Mouse (Mus musculus) heart, adult 2 months (tissue): ENCODE measurements around the gene Ndufab1. TPM values are rescaled to one million over a fixed set of nuclear protein-coding genes. Genes with fewer than 3 reads are reported as not detected.
"Not testable (repeated sequence)": the region's sequence is repeated elsewhere in the genome, so short reads cannot be mapped to it uniquely, and the experiment has no call there.

Source experiments
- DNase-seq, 2 experiments: peaks; one replicate each; pipeline ENCODE4 v3.0.0; 2021
- H3K27ac ChIP-seq: fragments of 200-600 bp; 2 replicates; pipeline ENCODE4 v1.8.1; 2022
- H3K27me3 ChIP-seq: fragments of 200-500 bp; 2 replicates; pipeline ENCODE4 v1.6.1; 2012; ENCODE audit warnings: mild to moderate bottlenecking, low read length, inconsistent platforms, mixed read lengths; ENCODE audit not compliant: control insufficient read depth, insufficient read depth
- H3K36me3 ChIP-seq: fragments of 200-500 bp; 2 replicates; pipeline ENCODE4 v1.6.1; 2012; ENCODE audit warnings: low read length, inconsistent platforms; ENCODE audit not compliant: control insufficient read depth, insufficient read depth
- H3K4me1 ChIP-seq: fragments of 200-500 bp; 2 replicates; pipeline ENCODE4 v1.6.1; 2011; ENCODE audit warnings: low read length; ENCODE audit not compliant: control insufficient read depth, insufficient read depth
- H3K4me3 ChIP-seq: fragments of 200-600 bp; 2 replicates; pipeline ENCODE4 v1.8.1; 2022
- H3K79me2 ChIP-seq: fragments of 200-500 bp; replicated peaks from 2 replicates; pipeline ENCODE4 v1.6.1; 2012; ENCODE audit warnings: mild to moderate bottlenecking, inconsistent platforms, low read length, moderate library complexity, mixed read lengths; ENCODE audit not compliant: control insufficient read depth, insufficient read depth
- H3K9ac ChIP-seq: fragments of 200-500 bp; 2 replicates; pipeline ENCODE4 v1.6.1; 2012; ENCODE audit warnings: low read depth, mild to moderate bottlenecking, control low read depth, inconsistent platforms, low read length, mixed read lengths
- CTCF ChIP-seq: fragments of 200-600 bp; IDR thresholded peaks from 2 replicates; pipeline ENCODE4 v1.8.1; 2022; ENCODE audit warnings: antibody characterized with exemption, mild to moderate bottlenecking, moderate library complexity
- EP300 ChIP-seq: fragments of 200-500 bp; IDR thresholded peaks from 2 replicates; pipeline ENCODE4 v1.6.1; 2011; ENCODE audit warnings: low read depth, low read length, control low read depth; ENCODE audit not compliant: insufficient read depth
- POLR2A ChIP-seq: fragments of 200-500 bp; IDR thresholded peaks from 2 replicates; pipeline ENCODE4 v1.6.1; 2011; ENCODE audit warnings: mild to moderate bottlenecking, low read depth, low read length, control low read depth; ENCODE audit not compliant: insufficient read depth
- WGBS: fragments of 180-500 bp; shearing (Covaris S2); methylation state at CpG from one replicate; pipeline ENCODE4 v1.1.7; 2018; 5-methylcytosine and 5-hydroxymethylcytosine counted together
- intact Hi-C: fragments of 180-260 bp; cut with DNase I; formaldehyde crosslinking; loops from one replicate; pipeline ENCODE4 v1.15.1; 2025
- polyA plus RNA-seq: library from polyadenylated mRNA; depleted of rRNA; stranded (reverse); fragments of >200 nt; gene quantifications from 2 replicates; pipeline ENCODE4 v1.2.3, GENCODE M21; 2012
- total RNA-seq, 2 experiments: library from RNA; stranded (reverse); gene quantifications; 2 replicates each; pipeline ENCODE4 v1.2.3; 2021

The Ndufab1 gene
- total and polyA plus RNA-seq, 3 experiments, result 847 to 1,742 (median 1,546) TPM

DNA sequence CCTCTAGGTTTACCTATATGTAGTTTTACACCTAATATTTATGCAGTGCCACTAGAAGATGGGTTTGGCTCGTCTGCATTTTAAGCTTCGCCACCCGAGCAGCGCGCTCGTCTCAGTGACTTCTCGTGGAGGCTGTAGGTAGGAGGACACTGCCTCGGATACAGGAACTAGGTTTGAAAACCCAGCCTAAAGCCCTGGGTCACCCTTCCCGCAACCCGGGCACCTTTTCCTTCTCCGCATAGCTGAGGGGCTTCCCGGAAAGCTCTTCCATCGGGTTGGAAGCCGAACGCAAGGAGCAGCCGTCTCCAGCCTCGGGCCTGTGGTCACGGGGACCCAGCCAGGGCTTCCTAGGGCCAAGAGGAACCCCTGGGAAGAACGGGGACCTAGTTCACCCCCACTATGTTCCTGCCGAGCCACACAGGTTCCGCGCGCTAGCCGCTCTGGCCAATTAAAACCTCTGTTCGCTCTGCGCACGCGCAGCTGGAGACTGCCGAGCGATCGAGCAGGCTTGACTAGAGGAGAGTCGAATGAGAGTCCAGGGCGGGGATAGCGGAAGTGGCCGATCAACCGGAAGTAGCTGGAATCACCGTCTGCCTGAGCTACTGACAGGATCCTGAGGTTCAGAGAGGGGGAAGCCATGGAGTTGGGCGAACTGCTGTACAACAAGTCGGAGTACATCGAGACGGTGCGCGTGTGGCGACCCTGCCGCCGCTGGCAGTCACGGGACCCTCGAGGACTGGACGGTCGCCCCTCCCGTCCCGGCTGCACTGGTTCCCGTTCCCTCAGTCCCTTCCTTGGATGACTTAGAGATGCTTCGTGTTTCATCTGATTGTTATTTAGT, 31.0 kb upstream of the Ndufab1 start, which contains the start of the genes Palb2 and Dctn5:
Gene Palb2, minus strand, starts transcription at position 489 of the 841 bp plus-strand sequence.
Gene Dctn5, plus strand, starts transcription at position 545 of the 841 bp plus-strand sequence.
- Histone ChIP-seq H3K4me3 (peak within 1 kb of the TSS; percentile 96), H3K27me3 (no peaks in the 10 kb centered on the region), H3K9ac (peak within 1 kb of the TSS; percentile 94), H3K4me1 (no peaks in the 10 kb centered on the region), H3K36me3 (peaks cover 12% of the 10 kb centered on the region; the same call in 1 of the 2 replicates), H3K79me2 (no peaks in the 10 kb centered on the region), H3K27ac (peak within 1 kb of the TSS; percentile 87)
- intact Hi-C loops, result loop anchor here (2.0 kb wide), 3 partner anchors 30 to 152 kb away; partner anchors contain the start of genes Cog7, Ears2 and Ubfd1
- peak; percentile 90 for TF ChIP-seq POLR2A
- no peak for TF ChIP-seq CTCF
- TF ChIP-seq EP300, result peak; percentile 74; the same call in 1 of the 2 replicates
- DNase-seq, result peak; percentile 98 to 100
- WGBS, result under 1% methylated on average over 54 of the region's 54 CpGs

DNA sequence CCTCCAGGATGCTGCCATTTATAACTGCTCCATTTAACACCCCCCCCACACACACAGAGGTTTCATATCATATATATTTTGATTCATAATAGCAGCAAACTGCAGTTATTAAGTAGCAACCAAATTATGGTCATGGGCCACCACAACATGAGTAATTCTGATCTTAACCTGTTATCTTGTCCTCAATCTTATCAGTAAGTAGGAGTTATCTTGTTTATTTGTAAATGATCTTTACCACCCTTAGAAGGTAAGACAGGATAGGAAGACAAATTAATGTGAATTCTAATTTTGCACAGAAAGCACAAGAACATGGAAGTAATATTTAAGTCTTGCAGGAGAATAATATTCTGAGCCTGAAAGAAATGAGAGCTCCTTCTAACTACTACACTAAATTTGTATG, 30.1 kb upstream of the Ndufab1 start:
- Histone ChIP-seq H3K27me3 (no peaks in the 10 kb centered on the region), H3K4me1 (no peaks in the 10 kb centered on the region), H3K9ac (no peak overlapping the region), H3K79me2 (no peaks in the 10 kb centered on the region), H3K36me3 (peaks cover 12% of the 10 kb centered on the region; the same call in 1 of the 2 replicates), H3K27ac (no peak overlapping the region), H3K4me3 (no peak overlapping the region)
- no peak for TF ChIP-seq POLR2A
- no peak for TF ChIP-seq EP300
- no peak for TF ChIP-seq CTCF
- DNase-seq, result no peak
- intact Hi-C loops, result loop anchor here (2.0 kb wide), 3 partner anchors 29 to 151 kb away; partner anchors contain the start of genes Cog7, Ears2 and Ubfd1

DNA sequence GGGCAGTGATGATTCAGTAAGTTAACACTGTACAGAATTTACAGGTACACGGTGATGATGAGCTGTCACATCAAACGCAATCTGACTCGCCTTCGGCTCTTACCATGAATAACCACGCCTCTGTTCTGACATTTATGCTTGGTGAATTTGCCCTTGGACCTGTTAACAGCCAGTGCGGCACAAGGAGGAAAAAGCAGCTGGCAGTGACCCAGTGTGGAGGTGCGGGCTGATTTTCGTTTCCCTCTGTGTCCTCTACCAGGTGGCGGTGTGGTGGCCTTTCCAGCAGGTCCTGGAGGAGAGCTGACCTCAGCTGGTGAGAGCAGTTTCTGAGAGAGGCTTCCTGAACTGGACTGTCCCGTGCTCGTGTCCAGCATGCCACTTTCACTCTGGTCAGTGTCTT, 25.3 kb upstream of the Ndufab1 start:
- H3K36me3 ChIP-seq, result no peaks in the 10 kb centered on the region
- WGBS, result 90% methylated on average over 11 of the region's 11 CpGs
- intact Hi-C loops, result no loop called here

DNA sequence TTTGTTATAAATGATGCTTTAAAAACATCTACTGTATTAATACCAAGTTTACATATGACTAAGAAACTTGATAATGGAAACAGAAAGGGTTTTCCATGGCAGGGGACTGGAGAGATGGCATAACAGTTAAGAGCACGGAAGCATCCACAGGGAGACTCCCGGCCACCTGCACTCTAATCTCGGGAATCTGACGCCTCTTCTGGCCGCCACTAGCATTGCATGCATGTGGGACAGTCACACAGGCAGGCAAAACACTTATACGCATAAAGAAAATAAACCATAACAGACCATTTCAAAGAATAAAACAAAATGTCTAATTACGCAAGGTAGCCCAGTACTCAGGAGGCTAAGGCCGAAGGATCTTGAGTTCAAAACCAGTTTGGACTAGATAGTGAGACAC, 23.9 kb upstream of the Ndufab1 start:
- Histone ChIP-seq H3K27ac (no peak overlapping the region), H3K79me2 (no peaks in the 10 kb centered on the region), H3K27me3 (no peaks in the 10 kb centered on the region), H3K4me3 (no peak overlapping the region), H3K9ac (no peak overlapping the region), H3K36me3 (no peaks in the 10 kb centered on the region), H3K4me1 (no peaks in the 10 kb centered on the region)
- no peak for DNase-seq
- intact Hi-C loops, result no loop called here
- WGBS, result 80% methylated on average over 8 of the region's 8 CpGs
- TF ChIP-seq POLR2A (no peak), EP300 (no peak), CTCF (no peak)

More for the DNA sequence above, 25.3 kb upstream of the Ndufab1 start:
- H3K79me2 ChIP-seq, result no peaks in the 10 kb centered on the region
- no peak for DNase-seq
- H3K9ac ChIP-seq, result no peak overlapping the region
- H3K4me1 ChIP-seq, result no peaks in the 10 kb centered on the region
- H3K27ac ChIP-seq, result no peak overlapping the region
- no peaks in the 10 kb centered on the region for H3K27me3 ChIP-seq
- H3K4me3 ChIP-seq, result no peak overlapping the region
- no peak for TF ChIP-seq EP300
- TF ChIP-seq POLR2A, result no peak
- no peak for TF ChIP-seq CTCF

DNA sequence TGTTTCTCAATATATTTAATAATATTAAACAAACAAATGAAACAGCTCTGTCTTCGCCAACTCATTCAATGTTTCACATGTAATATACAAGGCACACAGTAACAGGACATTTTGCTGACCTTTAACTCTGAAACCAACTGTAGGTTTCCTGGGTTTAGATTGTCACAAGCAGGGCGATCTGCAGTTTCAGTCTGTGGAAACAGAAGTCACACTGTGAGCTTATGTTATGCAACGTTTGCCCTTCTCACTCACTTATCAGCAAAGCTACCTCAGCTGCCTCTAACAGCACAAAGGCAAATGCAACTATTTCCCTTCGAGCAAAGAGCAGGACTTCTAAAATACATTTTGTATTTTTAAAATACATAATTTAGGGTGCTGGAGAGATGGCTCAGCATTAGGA, 21.8 kb upstream of the Ndufab1 start:
- H3K4me1 ChIP-seq, result no peaks in the 10 kb centered on the region
- no peak overlapping the region for H3K27ac ChIP-seq
- H3K9ac ChIP-seq, result no peak overlapping the region
- H3K79me2 ChIP-seq, result no peaks in the 10 kb centered on the region
- no peak for DNase-seq
- TF ChIP-seq POLR2A (no peak), EP300 (no peak), CTCF (no peak)
- no peaks in the 10 kb centered on the region for H3K36me3 ChIP-seq
- intact Hi-C loops, result no loop called here
- 77% methylated on average over 4 of the region's 4 CpGs for WGBS
- H3K4me3 ChIP-seq, result no peak overlapping the region
- no peaks in the 10 kb centered on the region for H3K27me3 ChIP-seq

DNA sequence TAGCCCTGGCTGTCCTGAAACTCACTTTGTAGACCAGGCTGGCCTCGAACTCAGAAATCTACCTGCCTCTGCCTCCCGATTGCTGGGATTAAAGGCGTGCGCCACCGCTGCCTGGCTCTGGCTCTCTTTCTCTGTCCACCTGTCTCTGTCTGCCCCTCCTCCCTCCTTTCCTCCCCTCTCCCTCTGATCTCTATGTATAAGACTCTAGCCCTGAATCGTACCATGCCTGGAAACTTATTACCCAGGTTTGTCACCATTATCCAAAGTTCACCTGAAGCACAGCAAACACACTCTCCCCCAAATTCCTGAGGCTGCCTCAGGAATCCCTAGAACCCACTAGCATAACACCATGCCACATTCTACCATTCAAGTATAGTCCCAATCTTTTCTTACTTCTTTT, 6.5 kb upstream of the Ndufab1 start:
- intact Hi-C loops, result no loop called here
- Histone ChIP-seq H3K4me3 (no peak overlapping the region), H3K79me2 (no peaks in the 10 kb centered on the region), H3K27me3 (no peaks in the 10 kb centered on the region), H3K36me3 (no peaks in the 10 kb centered on the region), H3K9ac (no peak overlapping the region), H3K4me1 (no peaks in the 10 kb centered on the region), H3K27ac (no peak overlapping the region)
- no peak for DNase-seq
- TF ChIP-seq CTCF (no peak), EP300 (no peak), POLR2A (no peak)
- 93% methylated on average over 6 of the region's 6 CpGs for WGBS

DNA sequence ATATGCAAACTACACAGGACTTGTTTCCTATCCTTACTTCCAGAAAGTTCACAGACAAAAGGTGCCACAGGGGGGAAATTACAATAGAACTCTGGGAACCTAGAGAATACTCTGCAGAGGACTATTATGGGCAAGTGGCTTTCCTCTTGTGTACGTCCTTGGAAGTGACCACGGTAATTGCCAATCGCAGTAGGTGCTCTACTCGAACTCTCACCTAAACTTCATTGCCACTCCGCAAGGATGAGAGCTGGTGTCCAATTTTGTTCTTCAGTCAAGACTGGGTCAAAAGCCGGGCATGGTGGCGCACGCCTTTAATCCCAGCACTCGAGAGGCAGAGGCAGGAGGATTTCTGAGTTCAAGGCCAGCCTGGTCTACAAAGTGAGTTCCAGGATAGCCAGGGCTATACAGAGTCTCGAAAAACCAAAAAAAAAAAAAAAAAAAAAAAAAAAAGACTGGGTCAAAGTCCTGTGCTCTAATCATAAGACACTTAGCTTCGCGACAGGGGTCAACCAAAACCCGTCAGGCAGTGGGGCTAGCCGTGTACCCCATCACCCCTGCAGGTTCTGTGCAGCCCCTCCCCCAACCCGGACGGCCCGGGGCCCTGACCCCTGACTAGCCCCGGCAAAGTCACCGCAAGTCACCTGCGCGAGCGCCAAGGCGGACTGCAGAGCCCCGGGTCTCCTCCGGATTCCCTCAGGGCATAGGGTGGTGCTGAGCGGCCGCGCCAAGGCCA, 506 bp downstream of the Ndufab1 start:
- H3K4me1 ChIP-seq, H3K27me3 ChIP-seq, H3K79me2 ChIP-seq, DNase-seq: not testable (repeated sequence)
- Histone ChIP-seq H3K9ac (peak overlapping the region; percentile 81), H3K36me3 (peaks cover 16% of the 10 kb centered on the region), H3K4me3 (peak overlapping the region; percentile 80), H3K27ac (peak overlapping the region; percentile 91)
- intact Hi-C loops, result loop anchor here (2.0 kb wide), 1 partner anchor 32 kb away; no protein-coding TSS in a partner anchor
- 3% methylated on average over 28 of the region's 28 CpGs for WGBS
